Mouse (Mus musculus) neural tube, embryonic 11.5 days (tissue): ENCODE data around the gene Hoxa10. TPM values are rescaled to one million over a fixed set of nuclear protein-coding genes. Genes with fewer than 3 reads are reported as not detected.
A peak's percentile ranks its signal among the peaks of the same experiment; 100 is the strongest.

Experiments used
- ATAC-seq: fragments of 200-750 bp; cut with Nextera tagmentation; 2 replicates; pipeline ENCODE4 v1.8.0; 2017; ENCODE audit warnings: moderate number of reproducible peaks, mild to moderate bottlenecking, moderate TSS enrichment, moderate library complexity; ENCODE audit not compliant: insufficient read depth, low FRiP score, low TSS enrichment
- DNase-seq: peaks from one replicate; pipeline ENCODE4 v3.0.0-alpha.2; 2015; ENCODE audit warnings: low spot score
- H3K27ac ChIP-seq: fragments of 300-500 bp; sonication (generic); 2 replicates; pipeline ENCODE4 v1.5.1; 2014; ENCODE audit warnings: low read depth, mild to moderate bottlenecking, low read length
- H3K27me3 ChIP-seq: fragments of 300-500 bp; sonication (generic); 2 replicates; pipeline ENCODE4 v1.6.1; 2014; ENCODE audit warnings: mild to moderate bottlenecking, low read length, mixed read lengths; ENCODE audit not compliant: control insufficient read depth, insufficient read depth
- H3K36me3 ChIP-seq: fragments of 300-500 bp; sonication (generic); 2 replicates; pipeline ENCODE4 v1.6.1; 2014; ENCODE audit warnings: mild to moderate bottlenecking, low read length, moderate library complexity, mixed read lengths; ENCODE audit not compliant: control insufficient read depth, insufficient read depth
- H3K4me1 ChIP-seq: fragments of 300-500 bp; sonication (generic); 2 replicates; pipeline ENCODE4 v1.6.1; 2014; ENCODE audit warnings: low read length, mixed read lengths; ENCODE audit not compliant: control insufficient read depth, insufficient read depth
- H3K4me2 ChIP-seq: fragments of 300-500 bp; sonication (generic); 2 replicates; pipeline ENCODE4 v1.6.1; 2014; ENCODE audit warnings: low read depth, mild to moderate bottlenecking, moderate library complexity
- H3K4me3 ChIP-seq: fragments of 300-500 bp; sonication (generic); 2 replicates; pipeline ENCODE4 v1.5.1; 2014; ENCODE audit warnings: low read depth, low read length
- H3K9ac ChIP-seq: fragments of 300-500 bp; sonication (generic); 2 replicates; pipeline ENCODE4 v1.6.1; 2014; ENCODE audit warnings: mild to moderate bottlenecking, low read length
- H3K9me3 ChIP-seq: fragments of 300-500 bp; sonication (generic); 2 replicates; pipeline ENCODE4 v1.6.1; 2016; ENCODE audit warnings: low read length; ENCODE audit not compliant: control insufficient read depth
- WGBS: fragments of 180-500 bp; shearing (Covaris S2); extraction: QIAGEN DNeasy Blood & Tissue Kit; methylation state at CpG from one replicate; pipeline ENCODE4 v1.1.7; 2014; 5-methylcytosine and 5-hydroxymethylcytosine counted together
- polyA plus RNA-seq: library from polyadenylated mRNA; unstranded; fragments of >200 nt; fragmentation: Nextera tagmentation; extraction: Ambion mirVana; gene quantifications from 2 replicates; pipeline ENCODE4 v1.2.1, GENCODE M21; 2014

Gene Hoxa10
- polyA plus RNA-seq, 1 experiment from 2014 or later: 72.8 TPM

GRCm38 (mm10) chr6:52265913-52266665 is 25.4 kb upstream of the Hoxa10 start:
- Histone ChIP-seq H3K4me2 (no peak overlapping the region), H3K36me3 (no peaks in the 10 kb centered on the region), H3K4me1 (no peaks in the 10 kb centered on the region), H3K9ac (no peak overlapping the region), H3K9me3 (no peaks in the 10 kb centered on the region), H3K27ac (no peak overlapping the region), H3K4me3 (no peak overlapping the region), H3K27me3 (peaks cover 97% of the 10 kb centered on the region)
- 1% methylated on average over 19 of the region's 19 CpGs for whole genome bisulfite sequencing
- ATAC-seq (no peak), DNase-seq (peak; percentile 58)

- Histone ChIP-seq H3K9me3 (no peaks in the 10 kb centered on the region), H3K27me3 (peaks cover 97% of the 10 kb centered on the region), H3K27ac (no peak overlapping the region), H3K9ac (no peak overlapping the region), H3K4me1 (peaks cover 6% of the 10 kb centered on the region), H3K4me2 (no peak overlapping the region), H3K4me3 (no peak overlapping the region), H3K36me3 (no peaks in the 10 kb centered on the region)
- under 1% methylated on average over 18 of the region's 18 CpGs for WGBS
- ATAC-seq (no peak), DNase-seq (peak; percentile 24)
Observed at GRCm38 (mm10) chr6:52265306-52265912, 24.8 kb upstream of the Hoxa10 start.

- no peak overlapping the region for H3K4me3 ChIP-seq
- H3K27me3 ChIP-seq: peaks cover 95% of the 10 kb centered on the region
- H3K9ac ChIP-seq: no peak overlapping the region
- WGBS: 3% methylated on average over 5 of the region's 5 CpGs
- H3K9me3 ChIP-seq: no peaks in the 10 kb centered on the region
- no peak for ATAC-seq
- H3K4me1 ChIP-seq: peaks cover 8% of the 10 kb centered on the region
- no peaks in the 10 kb centered on the region for H3K36me3 ChIP-seq
- no peak overlapping the region for H3K4me2 ChIP-seq
- peak; percentile 42 for DNase-seq
- H3K27ac ChIP-seq: no peak overlapping the region
Observed at GRCm38 (mm10) chr6:52264106-52264790, 23.6 kb upstream of the Hoxa10 start.

- H3K27me3 ChIP-seq: peaks cover 95% of the 10 kb centered on the region
- H3K4me1 ChIP-seq: peaks cover 8% of the 10 kb centered on the region
- H3K27ac ChIP-seq: no peak overlapping the region
- ATAC-seq (no peak), DNase-seq (no peak)
- no peak overlapping the region for H3K9ac ChIP-seq
- no peaks in the 10 kb centered on the region for H3K9me3 ChIP-seq
- H3K4me3 ChIP-seq: no peak overlapping the region
- 1% methylated on average over 6 of the region's 6 CpGs for WGBS
- H3K36me3 ChIP-seq: no peaks in the 10 kb centered on the region
- no peak overlapping the region for H3K4me2 ChIP-seq
Observed at GRCm38 (mm10) chr6:52263321-52263585, 22.6 kb upstream of the Hoxa10 start.

GRCm38 (mm10) chr6:52262463-52263320 is 22.0 kb upstream of the Hoxa10 start:
- ATAC-seq: no peak
- peaks cover 93% of the 10 kb centered on the region for H3K27me3 ChIP-seq
- H3K4me2 ChIP-seq: no peak overlapping the region
- no peak overlapping the region for H3K4me3 ChIP-seq
- no peaks in the 10 kb centered on the region for H3K36me3 ChIP-seq
- WGBS: 1% methylated on average over 24 of the region's 24 CpGs
- DNase-seq: peak; percentile 63
- no peaks in the 10 kb centered on the region for H3K9me3 ChIP-seq
- H3K9ac ChIP-seq: no peak overlapping the region
- H3K27ac ChIP-seq: no peak overlapping the region
- peaks cover 8% of the 10 kb centered on the region for H3K4me1 ChIP-seq

- no peak for ATAC-seq
- Histone ChIP-seq H3K27me3 (peaks cover 95% of the 10 kb centered on the region), H3K27ac (no peak overlapping the region), H3K9me3 (no peaks in the 10 kb centered on the region), H3K9ac (no peak overlapping the region), H3K4me2 (no peak overlapping the region), H3K4me3 (no peak overlapping the region), H3K4me1 (peaks cover 8% of the 10 kb centered on the region), H3K36me3 (no peaks in the 10 kb centered on the region)
- under 1% methylated on average over 9 of the region's 9 CpGs for WGBS
- peak; percentile 53 for DNase-seq
Observed at GRCm38 (mm10) chr6:52261751-52262462, 21.3 kb upstream of the Hoxa10 start.

- H3K4me2 ChIP-seq: peak within 1 kb of the TSS; percentile 48
- peak within 1 kb of the TSS; percentile 26 for H3K4me3 ChIP-seq
- H3K9ac ChIP-seq: no peak within 1 kb of the TSS
- 0% methylated on average over 26 of the region's 72 CpGs for WGBS
- peaks cover 8% of the 10 kb centered on the region for H3K4me1 ChIP-seq
- H3K36me3 ChIP-seq: no peaks in the 10 kb centered on the region
- no peaks in the 10 kb centered on the region for H3K9me3 ChIP-seq
- H3K27ac ChIP-seq: no peak within 1 kb of the TSS
- DNase-seq: peak; percentile 49
- peak; percentile 53; the same call in 1 of the 2 replicates for ATAC-seq
- peaks cover 92% of the 10 kb centered on the region for H3K27me3 ChIP-seq
Observed at GRCm38 (mm10) chr6:52260654-52261575, 20.3 kb upstream of the Hoxa10 start, which contains the start of gene Hoxa13. TSS of gene Hoxa13 (minus strand) at chr6:52260880.
